Mouse (Mus musculus) central nervous system, embryonic 11.5 days (tissue): Measurements from ENCODE around the gene Slc38a4. TPM values are rescaled to one million over a fixed set of nuclear protein-coding genes. Genes with fewer than 3 reads are reported as not detected.

Experiments
- polyA plus RNA-seq: library from polyadenylated mRNA; depleted of rRNA; stranded (reverse); fragments of >200 nt; gene quantifications from 2 replicates; pipeline ENCODE4 v1.2.3, GENCODE M21; 2012; rRNA removed

Slc38a4 gene
- 14.2 and 39.1 TPM in 2 replicates for polyA plus RNA-seq

DNA sequence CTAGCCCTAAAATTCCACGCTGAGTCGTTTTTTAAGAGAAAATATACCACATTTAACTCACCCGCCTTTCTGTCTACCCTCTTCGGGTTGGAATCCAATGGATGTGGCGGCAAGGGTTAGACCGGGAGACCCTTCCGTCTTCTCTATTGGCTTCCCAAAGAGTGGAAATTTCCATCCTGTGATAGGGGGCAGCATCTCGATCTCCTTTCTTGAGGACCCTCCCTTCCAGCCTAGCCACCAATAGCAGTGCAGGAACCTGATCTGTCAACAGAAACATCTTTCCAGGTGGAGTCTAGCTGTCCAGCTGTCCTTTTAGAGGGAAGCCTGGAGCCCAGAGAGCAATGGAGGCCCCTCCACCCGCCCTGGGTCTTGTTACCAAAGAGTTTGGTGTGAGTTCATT is at the start of gene Slc38a4:
TSS of gene Slc38a4 (minus strand) at position 163 of the 400 bp plus-strand sequence.

Other genes starting within 250 kb of the Slc38a4 start
- 7.3 and 9.9 TPM in 2 replicates for gene Pced1b, start 191.2 kb upstream of the Slc38a4 start, polyA plus RNA-seq
- 2.1 and 2.5 TPM in 2 replicates for gene Amigo2, start 191.3 kb upstream of the Slc38a4 start, polyA plus RNA-seq